Mouse (Mus musculus) ovary, adult 18-20 months (tissue): ENCODE results near the gene Baz2b.

Experiments used
- DNase-seq: peaks from one replicate; pipeline ENCODE4 v3.0.0; 2022; ENCODE audit warnings: low spot score, mixed read lengths

Baz2b gene

DNA sequence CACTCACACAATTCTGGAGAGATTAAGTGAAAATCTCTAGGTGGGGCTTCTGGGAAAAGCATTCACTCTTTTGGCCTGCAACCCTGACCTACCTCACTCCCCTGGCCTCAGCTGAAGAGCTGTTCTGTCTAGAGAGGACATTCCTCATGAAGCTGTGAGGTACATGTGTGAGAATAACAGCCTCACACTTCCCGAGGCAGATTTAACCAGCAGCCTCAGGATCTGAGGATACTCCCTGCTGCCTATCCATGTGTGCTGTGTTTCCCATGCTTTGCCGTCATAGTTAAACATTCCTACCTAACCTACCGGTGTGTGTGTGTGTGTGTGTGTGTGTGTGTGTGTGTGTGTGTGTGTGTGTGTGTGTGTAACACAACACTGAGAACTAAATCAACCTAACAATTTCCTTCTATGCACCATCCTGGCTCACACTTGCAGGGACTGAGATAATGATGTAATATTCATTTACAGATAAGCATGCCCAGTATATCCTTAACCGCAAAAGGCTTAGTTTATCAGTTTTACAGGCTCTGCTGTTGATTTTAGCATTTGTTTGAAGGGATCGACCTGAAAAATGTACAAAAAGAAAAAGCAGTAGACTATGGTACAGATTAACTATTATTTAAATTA is 206.5 kb downstream of the Baz2b start:
- DNase-seq: no peak

DNA sequence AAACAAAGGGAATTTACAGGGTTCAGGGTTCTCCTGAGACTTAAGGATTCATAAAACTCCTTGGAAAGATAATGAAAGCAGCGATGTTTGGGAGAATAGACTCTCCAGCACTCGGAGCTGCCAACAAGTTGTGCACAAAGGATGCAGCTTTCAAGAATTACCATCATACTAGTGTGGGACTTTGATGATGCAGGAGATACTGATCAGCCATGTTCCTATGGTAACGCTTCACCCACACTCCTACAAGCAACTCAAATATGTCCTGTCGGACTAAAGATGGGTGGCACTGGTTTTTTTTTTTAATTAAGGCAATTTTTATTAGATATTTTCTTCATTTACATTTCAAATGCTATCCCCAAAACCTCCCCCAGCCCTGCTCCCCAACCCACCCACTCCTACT is 209.4 kb downstream of the Baz2b start:
- no peak for DNase-seq

DNA sequence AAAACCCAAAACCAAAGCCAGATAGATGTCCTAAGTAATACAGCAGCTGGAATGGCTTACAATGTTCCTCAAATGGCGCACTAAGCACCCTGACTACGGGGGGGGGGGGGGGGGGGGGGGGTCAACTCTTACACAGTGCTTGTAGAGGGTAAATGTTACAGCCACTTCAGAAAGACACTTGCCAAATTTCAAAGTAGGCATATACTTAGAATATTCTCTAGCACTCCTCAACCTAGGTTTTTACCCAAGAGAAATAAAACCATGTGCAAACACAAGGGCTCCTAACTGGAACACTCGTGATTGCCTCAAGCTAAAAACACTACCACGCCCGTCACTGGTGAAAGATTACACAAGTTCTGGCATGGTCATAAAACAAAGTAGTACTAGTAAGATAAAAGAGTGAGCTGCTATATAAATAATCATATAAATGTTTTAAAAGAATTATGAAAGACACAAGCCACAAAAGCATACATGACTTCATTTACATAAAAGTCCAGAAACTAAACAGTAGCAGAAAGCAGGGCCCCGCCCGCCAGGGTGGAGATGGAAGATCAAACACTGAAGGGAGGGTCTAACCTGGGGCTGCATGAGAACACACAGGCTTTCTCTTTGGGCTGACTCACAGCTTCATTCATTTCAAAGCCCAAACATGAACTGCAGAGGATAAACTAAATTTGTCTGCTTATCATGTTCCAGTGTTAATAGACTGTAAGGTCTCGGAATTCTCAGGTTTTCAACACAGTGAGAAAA is 212.0 kb downstream of the Baz2b start:
- no peak for DNase-seq

DNA sequence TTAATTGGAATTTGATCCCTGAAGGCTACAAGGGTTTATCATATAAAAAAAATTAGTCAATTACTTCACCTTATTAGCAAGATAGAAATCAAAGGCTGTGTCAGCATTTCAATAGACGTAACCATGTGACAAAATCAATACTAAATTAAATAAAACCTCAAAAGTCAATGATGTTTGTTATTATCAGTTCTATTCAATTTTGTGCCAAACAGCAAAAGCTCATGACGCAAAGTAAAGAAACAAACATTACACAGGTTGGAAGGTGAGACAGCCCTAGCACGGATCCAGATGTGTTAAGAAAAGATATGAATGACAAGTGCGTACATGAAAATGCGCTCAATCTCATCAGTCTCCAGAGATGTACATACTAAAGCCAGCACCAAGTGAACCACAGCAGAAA is 212.7 kb downstream of the Baz2b start:
- DNase-seq: no peak

DNA sequence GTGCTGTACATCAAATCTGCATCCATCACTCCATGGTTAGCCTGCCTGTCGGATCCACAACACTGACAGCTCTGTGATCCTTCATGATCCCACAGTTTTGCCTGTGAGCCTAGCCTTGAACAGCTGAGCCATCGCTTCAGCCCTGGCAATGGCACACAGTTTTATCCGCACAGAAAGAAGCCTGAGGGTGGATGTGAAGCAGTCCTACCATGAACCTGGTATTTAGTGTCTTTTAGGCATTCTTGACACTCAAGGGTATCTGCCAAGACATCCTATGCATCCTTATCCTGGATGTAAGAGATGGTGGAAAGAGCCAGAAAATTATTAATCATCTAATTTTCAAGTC is 216.5 kb downstream of the Baz2b start:
- DNase-seq: no peak

DNA sequence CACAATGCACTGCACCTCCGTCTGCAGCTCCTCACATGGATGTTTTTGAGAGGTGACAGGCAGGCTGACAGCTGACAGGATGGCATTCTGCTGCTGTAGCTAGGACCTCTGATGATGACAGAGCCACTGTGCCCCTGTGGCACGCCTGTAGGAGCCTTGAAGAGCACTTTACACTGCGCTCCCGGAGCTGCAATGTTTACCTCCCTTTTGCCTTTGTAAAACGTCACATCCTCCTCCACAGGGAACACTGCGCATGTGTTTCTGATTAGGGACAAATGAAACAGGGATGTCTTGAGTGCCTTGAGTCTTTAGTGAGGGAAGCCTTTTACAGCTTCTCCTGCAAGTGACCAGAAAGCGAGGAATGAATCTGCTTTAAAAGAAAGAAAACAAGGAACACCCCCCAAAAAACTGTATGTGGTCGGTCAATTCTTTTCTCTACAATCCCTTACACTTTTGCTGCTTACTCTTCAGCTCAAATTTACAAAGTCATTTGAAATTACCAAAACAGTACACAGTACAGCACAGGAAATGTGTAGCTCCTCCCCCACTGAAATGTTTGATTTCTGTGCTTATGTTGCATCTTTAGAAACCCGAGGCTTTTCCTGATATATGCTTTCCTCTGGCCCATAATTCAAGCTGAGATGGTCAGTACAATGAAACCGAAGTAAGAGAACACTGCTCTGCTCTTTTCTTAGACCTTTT is 217.0 kb downstream of the Baz2b start:
- DNase-seq: no peak

DNA sequence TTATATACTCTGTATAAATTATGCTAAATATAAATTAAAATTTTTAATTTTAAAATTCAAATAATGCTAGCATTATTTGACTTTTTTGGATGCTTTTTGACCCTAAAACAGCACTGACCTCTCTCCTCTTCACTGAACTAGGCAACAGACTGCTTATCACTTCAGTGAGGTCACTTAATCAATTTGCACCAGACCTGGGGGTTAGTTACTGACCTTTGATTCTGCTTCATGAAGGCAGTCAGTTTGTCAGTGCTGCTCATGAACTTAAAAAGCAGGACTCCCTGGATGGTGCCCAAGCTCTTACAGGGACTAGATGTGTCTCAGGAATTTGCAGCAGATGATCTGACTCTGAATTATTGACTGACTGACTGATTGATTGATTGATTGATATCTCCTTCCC is 217.9 kb downstream of the Baz2b start:
- no peak for DNase-seq

DNA sequence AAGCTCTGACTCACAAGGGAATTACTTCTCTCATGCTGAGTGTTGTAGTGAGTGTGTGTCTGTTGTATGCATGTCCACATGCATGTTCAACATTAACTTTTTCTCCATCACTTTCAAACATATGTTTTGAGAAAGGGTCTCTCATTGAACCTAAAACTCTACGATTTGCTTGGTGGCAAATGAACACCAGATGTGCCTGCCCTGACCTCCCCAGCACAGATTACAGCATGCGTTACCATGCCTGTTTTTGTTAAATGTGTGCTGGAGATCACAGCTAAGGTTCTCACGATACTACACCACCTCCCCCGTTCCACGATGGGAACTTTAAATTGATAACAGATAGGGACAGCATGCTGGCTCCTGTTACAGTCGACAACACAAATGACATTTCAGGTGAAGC is 222.1 kb downstream of the Baz2b start:
- no peak for DNase-seq

DNA sequence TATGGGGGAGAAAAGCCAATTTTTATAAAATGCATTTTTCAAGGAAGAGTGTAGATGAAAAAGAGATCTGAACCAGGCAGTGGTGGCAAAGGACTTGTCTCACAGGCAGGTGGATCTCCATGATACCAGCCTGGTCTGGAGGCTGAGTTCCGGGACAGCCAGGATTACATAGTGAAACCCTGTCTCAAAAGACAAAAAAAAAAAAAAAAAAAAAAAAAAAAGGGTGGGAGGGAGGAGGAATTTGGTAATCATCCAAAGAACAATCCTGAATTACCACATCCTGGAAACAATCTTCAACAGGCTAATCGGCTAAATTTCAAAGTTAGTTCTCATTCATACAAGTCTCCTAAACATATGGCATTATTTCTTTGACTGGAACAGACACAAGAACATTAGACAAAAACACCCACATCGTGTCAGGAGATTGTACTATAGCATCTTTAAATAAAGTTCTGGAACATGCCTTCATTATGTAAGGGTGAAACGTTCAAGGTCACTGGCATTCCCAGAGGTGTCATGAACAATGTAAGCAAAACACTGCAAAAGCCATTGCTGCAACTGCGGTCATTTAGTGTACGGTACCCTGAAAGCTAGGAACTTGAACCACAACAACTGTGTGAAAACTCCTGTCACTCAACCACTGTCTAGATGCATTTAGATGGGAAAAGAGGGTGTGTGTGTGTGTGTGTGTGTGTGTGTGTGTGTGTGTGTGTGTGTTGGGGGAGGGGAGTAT is 230.0 kb downstream of the Baz2b start:
- DNase-seq: no peak

DNA sequence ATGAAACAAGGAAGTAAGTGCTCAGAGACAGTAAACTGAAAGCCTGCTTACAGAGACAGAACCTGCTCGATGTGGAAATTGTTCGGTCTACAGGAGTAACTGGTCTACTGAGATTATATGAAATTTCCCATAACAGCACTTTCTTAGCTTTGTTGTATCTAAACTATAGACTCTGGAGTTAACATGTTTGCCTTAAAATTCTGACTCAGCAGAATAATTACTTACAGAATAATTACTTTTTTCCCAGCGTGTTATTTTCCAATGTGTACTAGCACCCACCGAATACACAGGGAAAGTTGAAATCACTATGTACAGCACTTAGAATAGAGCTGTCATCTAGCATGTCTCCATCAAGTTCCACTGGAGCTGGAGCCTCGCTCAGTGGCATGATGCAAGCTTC is 233.0 kb downstream of the Baz2b start:
- DNase-seq: no peak

DNA sequence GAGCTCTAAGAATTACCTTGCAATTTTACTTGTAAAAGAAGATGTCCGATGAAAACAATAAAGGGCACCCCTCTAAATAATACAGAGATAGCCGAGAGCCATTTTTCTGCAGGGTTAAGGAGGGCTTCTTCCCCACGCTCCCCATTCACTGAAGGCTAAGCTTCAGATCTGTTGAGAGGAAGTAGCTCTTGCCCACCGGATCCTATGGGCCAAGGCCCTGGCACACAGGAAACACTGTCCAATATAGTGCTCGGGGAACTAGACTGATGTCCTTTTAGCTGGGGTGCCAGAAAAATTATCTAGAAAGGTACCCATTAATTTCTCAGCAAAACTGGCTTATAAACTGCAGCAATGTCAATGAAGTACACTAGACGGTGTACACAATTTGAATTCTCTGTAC is 233.9 kb downstream of the Baz2b start:
- no peak for DNase-seq

DNA sequence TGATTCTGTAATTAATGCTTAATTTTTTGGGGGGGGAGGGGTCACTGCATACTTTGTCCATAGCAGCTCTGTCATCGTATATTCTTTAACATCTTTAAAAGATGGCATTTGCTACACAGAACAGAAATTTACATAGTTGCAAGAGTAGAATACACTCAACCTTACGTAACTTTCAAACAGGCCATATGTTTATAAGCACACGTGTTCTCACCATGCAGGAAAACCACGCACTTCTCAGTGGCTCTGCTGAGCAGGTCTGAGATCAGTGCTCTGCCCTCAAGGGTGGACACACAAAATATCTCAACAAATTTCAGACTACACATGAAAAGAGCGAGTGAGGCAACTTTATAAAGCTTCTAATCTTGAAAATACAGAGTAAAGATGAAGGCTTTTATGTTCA is 235.7 kb downstream of the Baz2b start:
- DNase-seq: no peak

DNA sequence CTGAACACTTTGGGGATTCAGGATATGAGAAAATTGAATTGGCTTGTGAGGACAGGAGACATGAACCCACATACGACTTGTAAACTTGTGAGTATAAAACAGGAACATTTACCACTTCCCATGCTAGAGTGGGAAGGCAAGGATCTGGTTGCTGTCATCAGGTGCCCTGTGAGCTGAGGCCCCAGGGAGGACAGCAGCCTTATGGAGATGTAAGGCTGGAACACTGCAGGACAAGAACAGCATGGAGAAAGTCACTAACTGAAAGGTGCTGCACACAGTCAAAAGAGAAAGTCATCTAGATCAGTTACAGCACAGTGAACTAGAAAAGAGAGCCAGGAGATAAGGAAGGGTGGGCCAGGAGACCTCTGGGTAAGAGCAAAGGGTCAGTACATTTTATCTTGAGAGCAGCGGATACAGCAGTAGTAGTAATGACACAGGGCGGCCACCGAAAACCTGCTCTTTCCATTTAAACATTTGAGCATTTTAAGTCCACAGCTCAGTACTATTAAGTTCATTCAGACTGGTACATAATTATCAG is 236.5 kb downstream of the Baz2b start:
- DNase-seq: no peak

DNA sequence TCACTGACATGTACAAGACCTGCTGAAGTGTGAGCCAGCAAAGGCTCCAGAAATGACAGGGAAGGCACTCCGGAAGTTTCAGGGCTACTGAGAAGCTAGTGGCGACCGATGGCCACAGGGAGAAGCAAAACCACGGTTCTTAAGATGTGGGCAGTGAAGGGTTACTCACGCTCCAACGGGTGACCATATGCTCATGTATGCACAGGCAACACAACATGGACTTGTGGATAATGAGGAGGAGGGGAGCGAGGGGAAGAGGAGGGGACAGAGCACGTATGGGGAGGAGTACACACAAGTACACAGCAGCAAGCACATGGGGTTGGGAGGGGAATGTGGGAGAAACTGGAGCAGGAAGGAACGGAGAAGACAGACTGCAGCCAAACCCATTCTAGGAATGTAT is 239.1 kb downstream of the Baz2b start:
- no peak for DNase-seq

DNA sequence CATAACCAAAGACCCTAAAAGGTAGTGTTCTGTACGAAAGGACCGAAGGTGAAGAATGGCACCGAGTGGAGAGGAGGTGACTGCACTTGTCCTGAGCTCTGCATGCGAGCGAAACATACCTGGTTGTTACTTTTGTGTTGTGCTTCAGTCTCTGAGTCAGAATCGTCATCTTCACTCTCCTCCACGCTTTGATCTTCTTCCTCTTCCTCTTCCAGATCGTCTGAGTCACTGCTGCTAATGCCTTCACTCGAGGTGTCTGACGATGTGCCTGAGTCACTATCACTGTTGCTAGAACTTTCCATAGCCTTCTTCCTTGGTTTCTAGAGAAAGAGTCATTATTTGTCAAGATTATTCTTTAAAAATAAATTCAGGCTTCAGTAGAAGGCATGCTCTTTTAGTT is 240.5 kb downstream of the Baz2b start:
- DNase-seq: no peak

DNA sequence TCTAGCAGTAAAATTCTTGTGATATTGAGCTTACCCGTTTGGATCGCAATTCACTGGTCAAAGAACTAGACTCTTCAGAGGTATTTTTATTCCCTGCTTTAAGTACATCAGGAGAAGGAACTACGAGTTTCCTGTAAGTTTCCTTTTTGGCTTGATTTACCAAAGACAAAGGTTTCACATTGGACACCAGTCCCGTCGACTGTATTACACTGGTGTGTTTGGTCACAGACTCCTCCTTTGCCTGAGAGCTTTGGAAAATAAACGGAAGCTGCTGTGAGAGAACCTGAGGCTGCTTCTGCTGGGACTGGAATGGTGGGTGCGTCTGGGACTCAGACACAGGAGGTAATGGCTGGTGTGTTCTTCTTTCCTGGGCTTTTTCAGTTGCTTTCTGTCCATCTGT is 241.0 kb downstream of the Baz2b start:
- DNase-seq: no peak

DNA sequence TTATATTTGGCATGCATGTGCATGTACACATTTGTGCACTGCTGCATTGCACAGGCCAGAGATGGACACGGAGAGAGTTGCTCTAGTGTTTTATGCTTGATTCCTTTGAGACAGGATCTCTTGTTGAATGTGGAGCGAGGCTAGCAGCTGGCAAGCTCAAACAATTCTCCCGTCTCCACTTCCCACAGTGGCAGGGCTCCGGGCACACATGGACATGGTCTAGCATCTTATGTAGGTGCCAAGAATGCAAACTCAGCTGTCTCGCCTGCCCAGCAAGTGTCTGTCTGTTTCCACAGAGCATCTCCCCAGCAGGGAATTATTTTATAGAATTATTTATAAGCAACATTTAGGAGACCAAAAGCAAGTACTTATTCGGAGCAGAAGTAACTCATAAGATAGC is 243.2 kb downstream of the Baz2b start:
- DNase-seq: no peak

DNA sequence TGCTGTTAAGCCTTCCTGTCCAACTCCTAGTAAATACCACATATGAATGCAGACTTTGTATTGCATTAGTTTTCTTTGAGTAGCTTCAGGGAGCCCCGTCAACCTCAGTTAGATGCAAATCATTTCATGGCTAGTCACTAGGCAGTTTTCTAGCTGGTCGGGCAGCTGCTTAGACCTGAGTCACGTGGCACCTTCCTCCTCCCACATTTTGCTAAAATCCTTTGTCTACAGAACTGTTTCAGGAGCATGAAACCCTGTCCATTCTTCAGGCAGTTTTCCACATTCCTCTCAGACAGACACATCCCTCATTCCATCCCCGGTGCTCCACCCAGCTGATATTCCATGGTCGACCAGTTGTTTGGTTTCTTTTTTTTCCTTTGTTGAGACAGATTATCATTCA is 246.6 kb downstream of the Baz2b start:
- no peak for DNase-seq

DNA sequence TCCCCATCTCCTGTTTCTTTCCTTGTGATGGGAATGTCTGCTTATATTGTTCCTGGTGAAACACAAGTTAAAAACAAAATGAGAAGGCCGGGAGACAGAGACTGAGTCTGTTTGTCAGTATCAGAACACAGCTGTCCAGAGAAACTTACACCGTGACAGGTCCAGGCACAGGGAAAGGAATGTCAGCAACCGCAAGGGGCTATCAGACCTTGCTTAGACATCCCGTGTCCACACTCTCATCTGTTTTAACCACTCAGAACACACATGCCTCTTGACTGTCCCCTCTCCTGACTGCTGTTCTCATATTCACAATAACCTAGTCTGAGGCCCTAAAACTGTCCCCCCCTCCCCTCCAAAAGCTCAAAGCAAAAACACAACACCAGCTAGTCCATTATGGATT is 247.1 kb downstream of the Baz2b start:
- DNase-seq: no peak

DNA sequence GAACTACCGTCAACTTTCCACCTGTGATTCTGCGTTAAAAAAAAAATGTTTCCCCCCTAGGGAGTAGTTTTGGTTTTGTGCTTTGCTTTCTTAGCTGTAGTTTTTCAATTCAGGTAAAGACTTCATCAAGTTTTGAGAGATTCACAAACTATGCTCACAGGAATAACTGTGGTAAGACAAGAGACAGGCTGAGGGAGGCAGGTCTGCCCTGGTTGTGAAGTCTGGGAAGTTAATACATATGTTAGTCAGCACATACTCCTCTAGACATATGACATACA is 249.2 kb downstream of the Baz2b start:
- no peak for DNase-seq

DNA sequence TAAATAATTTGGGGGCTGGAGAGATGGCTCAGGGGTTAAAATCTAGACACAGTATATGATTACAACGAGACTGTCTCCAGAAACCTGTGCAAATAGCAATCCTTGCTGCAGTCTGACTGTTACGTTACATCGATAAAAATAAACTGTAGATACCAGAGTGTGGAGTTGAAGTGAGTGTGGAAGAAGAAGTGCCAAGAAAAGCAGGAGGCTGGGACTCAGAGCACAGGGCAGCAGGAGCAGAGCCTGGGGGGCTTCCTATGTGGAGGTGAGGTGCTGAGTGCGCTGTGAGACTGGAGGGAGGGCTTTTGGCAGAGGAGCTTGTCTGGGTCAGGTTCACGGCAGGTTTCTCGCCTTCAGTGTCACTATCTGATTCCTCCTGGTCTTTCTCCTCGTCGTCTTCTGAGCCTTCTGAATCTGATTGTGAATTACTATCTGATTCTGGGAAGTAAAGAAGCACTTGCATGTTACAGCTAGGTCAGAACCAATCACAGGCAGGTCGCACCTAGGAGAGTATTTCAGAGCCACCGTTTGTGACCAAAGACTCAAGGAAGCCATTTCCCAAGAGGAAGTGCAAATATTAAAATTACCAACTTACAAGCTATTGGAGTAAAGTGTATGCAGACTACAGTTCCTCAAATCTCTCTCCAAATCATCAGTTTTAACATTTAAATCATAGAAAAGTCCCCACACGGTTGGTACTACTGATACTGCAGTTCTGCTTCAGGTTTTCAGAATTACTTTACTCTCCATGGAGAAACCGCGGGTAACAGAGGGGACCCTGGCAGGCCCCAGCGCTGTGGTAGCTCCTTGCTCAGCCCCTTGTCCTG is 249.8 kb downstream of the Baz2b start:
- no peak for DNase-seq

DNA sequence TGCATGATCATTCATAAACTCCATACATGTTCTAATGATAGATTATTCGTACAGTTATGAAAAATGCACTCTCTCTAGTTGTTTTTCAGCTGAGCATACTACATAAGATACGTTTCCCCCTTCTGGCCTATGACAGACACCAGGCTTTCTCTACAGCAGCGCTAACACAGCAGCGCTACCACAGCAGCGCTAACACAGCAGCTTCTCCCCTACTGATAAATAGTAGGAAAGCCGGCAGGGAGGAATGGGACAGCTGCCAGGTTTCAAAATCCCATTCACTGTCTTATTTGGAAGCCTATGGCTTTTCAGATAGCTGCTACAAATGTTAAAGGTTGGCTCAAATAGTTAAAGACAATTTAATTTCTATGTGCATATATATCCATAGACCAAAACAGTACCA is 251.1 kb downstream of the Baz2b start:
- no peak for DNase-seq
